Mouse (Mus musculus): ENCODE data around the gene Crnn. TPM values are rescaled to one million over a fixed set of nuclear protein-coding genes. Genes with fewer than 3 reads are reported as not detected.

Crnn gene
- polyA plus RNA-seq (2015; fragmentation: Nextera tagmentation; extraction: Ambion mirVana) = not detected in 2 replicates

DNA sequence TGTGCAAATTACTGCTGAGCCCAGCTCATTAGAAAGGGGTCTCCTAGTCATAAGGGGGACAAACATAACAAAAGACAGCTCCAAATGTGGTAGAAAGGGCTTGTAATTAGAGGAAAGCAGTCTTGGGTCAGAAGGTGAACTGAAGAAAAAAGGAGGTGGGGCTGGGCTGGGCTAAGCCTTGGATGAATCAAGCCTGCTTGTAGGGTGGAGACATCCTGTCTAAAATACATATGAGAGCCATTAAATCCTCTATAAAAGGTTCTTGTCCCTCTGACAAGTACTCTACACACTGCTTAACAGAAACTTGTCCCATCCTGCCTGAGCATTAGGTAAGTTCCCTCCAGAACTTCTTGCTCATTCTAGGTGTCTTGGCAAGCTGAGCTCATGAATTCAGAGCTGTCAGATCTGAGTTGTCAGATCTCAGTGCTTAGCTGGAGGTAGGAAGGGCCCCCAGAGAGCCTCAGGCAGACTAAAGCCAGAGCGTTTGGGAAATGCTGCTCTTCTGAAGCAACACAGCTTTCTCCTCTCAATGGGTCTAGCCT lies at the start of gene Crnn:
Gene Crnn, plus strand, starts transcription at position 278 of the 542 bp plus-strand sequence.

DNA sequence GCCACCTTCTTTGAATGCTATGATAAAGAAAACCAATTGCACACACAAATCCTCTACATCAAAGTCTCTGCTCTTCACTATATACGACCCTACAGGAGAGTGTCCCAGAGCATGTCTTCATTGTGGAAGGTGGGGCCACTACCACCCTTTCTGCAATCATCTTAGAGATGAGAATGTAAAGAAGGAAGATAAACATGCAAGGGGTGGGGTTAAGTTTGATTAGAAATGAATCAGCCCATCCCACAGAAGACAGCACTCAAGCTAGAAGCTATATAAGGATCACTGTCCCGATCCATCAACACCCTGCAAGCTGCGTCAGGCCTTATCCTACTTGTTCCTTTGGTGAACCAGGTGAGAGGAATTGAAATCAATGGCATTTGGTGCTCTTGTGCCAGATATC lies 52.4 kb downstream of the Crnn start, which contains the start of gene Flg2:
Gene Flg2, plus strand, starts transcription at position 301 of the 400 bp plus-strand sequence.

Other genes starting within 250 kb of the Crnn start
- gene Lce3a, start 218.6 kb upstream of the Crnn start, polyA plus RNA-seq (2015; fragmentation: Nextera tagmentation; extraction: Ambion mirVana) = not detected in 2 replicates
- gene Lce3b, start 211.8 kb upstream of the Crnn start, polyA plus RNA-seq (2015; fragmentation: Nextera tagmentation; extraction: Ambion mirVana) = not detected in 2 replicates
- 0.44 TPM in 1 of 2 replicates, not detected in the other for gene Lce3c, start 200.3 kb upstream of the Crnn start, polyA plus RNA-seq (2015; fragmentation: Nextera tagmentation; extraction: Ambion mirVana)
- gene Lce3d, start 187.4 kb upstream of the Crnn start, polyA plus RNA-seq (2015; fragmentation: Nextera tagmentation; extraction: Ambion mirVana) = not detected in 2 replicates
- gene Lce3e, start 177.7 kb upstream of the Crnn start, polyA plus RNA-seq (2015; fragmentation: Nextera tagmentation; extraction: Ambion mirVana) = not detected in 2 replicates
- gene Lce3f, start 152.6 kb upstream of the Crnn start, polyA plus RNA-seq (2015; fragmentation: Nextera tagmentation; extraction: Ambion mirVana) = 0.53 TPM in 1 of 2 replicates, not detected in the other
- 0.23 and 0.30 TPM in 2 replicates for gene Crct1, start 129.1 kb upstream of the Crnn start, polyA plus RNA-seq (2015; fragmentation: Nextera tagmentation; extraction: Ambion mirVana)
- gene Lce1m, start 125.7 kb upstream of the Crnn start, polyA plus RNA-seq (2015; fragmentation: Nextera tagmentation; extraction: Ambion mirVana) = not detected in 2 replicates
- not detected in 2 replicates for gene Gm4858, start 76.0 kb upstream of the Crnn start, polyA plus RNA-seq (2015; fragmentation: Nextera tagmentation; extraction: Ambion mirVana)
- gene Flg2, start 52.5 kb downstream of the Crnn start, polyA plus RNA-seq (2015; fragmentation: Nextera tagmentation; extraction: Ambion mirVana) = not detected in 2 replicates
- not detected in 2 replicates for gene Flg, start 128.7 kb downstream of the Crnn start, polyA plus RNA-seq (2015; fragmentation: Nextera tagmentation; extraction: Ambion mirVana)
- not detected in 2 replicates for gene Hrnr, start 175.0 kb downstream of the Crnn start, polyA plus RNA-seq (2015; fragmentation: Nextera tagmentation; extraction: Ambion mirVana)
- 0.54 and 0.59 TPM in 2 replicates for gene Rptn, start 248.9 kb downstream of the Crnn start, polyA plus RNA-seq (2015; fragmentation: Nextera tagmentation; extraction: Ambion mirVana)